Mouse (Mus musculus): ENCODE data around the gene Nup88. TPM values are rescaled to one million over a fixed set of nuclear protein-coding genes. Genes with fewer than 3 reads are reported as not detected.

The Nup88 gene
- total RNA-seq (2023): 45.9 and 64.5 TPM in 2 replicates

GRCm38 (mm10) chr11:70969821-70970559, at the start of gene Nup88, which contains the start of gene Rpain:
Nup88 (minus strand) TSS chr11:70969973.
Rpain (plus strand) TSS chr11:70970213.

GRCm38 (mm10) chr11:71004316-71004773, 34.6 kb upstream of the Nup88 start, which contains the start of gene Dhx33:
Dhx33 (minus strand) TSS chr11:71004437.

GRCm38 (mm10) chr11:70982557-70983228, 12.9 kb upstream of the Nup88 start, which contains the start of gene C1qbp:
C1qbp (minus strand) TSS chr11:70983026.

Other genes with a start within 250 kb of the Nup88 start
- gene Zfp3, start 205.8 kb downstream of the Nup88 start, total RNA-seq (2023): 0.25 and 0.28 TPM in 2 replicates
- not detected in 2 replicates for gene Scimp, start 157.4 kb downstream of the Nup88 start, total RNA-seq (2023)
- 10.5 and 15.3 TPM in 2 replicates for gene Rabep1, start 125.2 kb downstream of the Nup88 start, total RNA-seq (2023)
- gene Rpain, start 240 bp upstream of the Nup88 start, total RNA-seq (2023): 17.5 and 26.9 TPM in 2 replicates
- 27.4 and 30.6 TPM in 2 replicates for gene C1qbp, start 13.1 kb upstream of the Nup88 start, total RNA-seq (2023)
- 4.6 and 8.7 TPM in 2 replicates for gene Dhx33, start 34.5 kb upstream of the Nup88 start, total RNA-seq (2023)
- 9.4 and 10.6 TPM in 2 replicates for gene Mis12, start 49.6 kb upstream of the Nup88 start, total RNA-seq (2023)
- gene Derl2, start 49.9 kb upstream of the Nup88 start, total RNA-seq (2023): 25.7 and 29.8 TPM in 2 replicates
- not detected in 2 replicates for gene 6330403K07Rik, start 63.5 kb upstream of the Nup88 start, total RNA-seq (2023)
- 8.0 and 8.7 TPM in 2 replicates for gene Nlrp1a, start 174.7 kb upstream of the Nup88 start, total RNA-seq (2023)